9 mouse cellular contexts compared by ENCODE assay signal in genomic region chr4:33242536-33242935, GRCm38 (mm10). TPM values are rescaled to one million over a fixed set of nuclear protein-coding genes. Genes with fewer than 3 reads are reported as not detected.
DNase-seq lines count a peak whose midpoint lies in the region; ATAC-seq lines count a peak whose summit lies in the region.
"Had no signal": no experiment of that assay in that cellular context is flagged by ENCODE, and none has a peak within 500 bp of the region (broad histone marks: within the 10 kb centered on the region; RNA-seq: fewer than 3 reads in every experiment).

No protein-coding gene starts in this region.

- WGBS in hindbrain, embryonic 13.5 days, result 70% methylated on average over 5 of the region's 5 CpGs
- 70% methylated on average over 5 of the region's 5 CpGs for WGBS in hindbrain, embryonic 11.5 days
- WGBS in liver, embryonic 12.5 days (ENCODE audit: insufficient replicate concordance), result 39% methylated on average over 5 of the region's 5 CpGs

- no peak for ATAC-seq in hindbrain, embryonic 13.5 days (ENCODE audit: low FRiP score)
- ATAC-seq in hindbrain, embryonic 11.5 days (ENCODE audit: low FRiP score), result no peak
- ATAC-seq in liver, embryonic 12.5 days, result no peak

- H3K27me3 ChIP-seq in hindbrain, embryonic 13.5 days, result no peaks in the 10 kb centered on the region
- no peaks in the 10 kb centered on the region for H3K27me3 ChIP-seq in hindbrain, embryonic 11.5 days (ENCODE audit: control insufficient read depth, insufficient read depth, low read length)
- H3K27me3 ChIP-seq in liver, embryonic 12.5 days (replicated peaks), result no peaks in the 10 kb centered on the region

- H3K27ac ChIP-seq in hindbrain, embryonic 13.5 days, result 0 out of 2 replicates have a peak overlapping the region, but pooled peaks have one; percentile 18
- H3K27ac ChIP-seq in hindbrain, embryonic 11.5 days (ENCODE audit: low read depth, low read length), result no peak overlapping the region
- H3K27ac ChIP-seq in liver, embryonic 12.5 days, result peak overlapping the region; percentile 64

- no peaks in the 10 kb centered on the region for H3K9me3 ChIP-seq in hindbrain, embryonic 13.5 days
- H3K9me3 ChIP-seq in hindbrain, embryonic 11.5 days (ENCODE audit: control insufficient read depth, low read length), result no peaks in the 10 kb centered on the region
- H3K9me3 ChIP-seq in liver, embryonic 12.5 days (replicated peaks), result no peaks in the 10 kb centered on the region

- no peak for DNase-seq in hindbrain, embryonic 11.5 days (ENCODE audit: low spot score)
- peak; percentile 5 to 13 for DNase-seq in B cell, adult 2 months
- peak; percentile 24 for DNase-seq in T-cell, adult 2 months (ENCODE audit: low spot score)
- no peak for DNase-seq in adipocyte (ENCODE audit: low spot score)
- DNase-seq in frontal cortex, postnatal 14 days (ENCODE audit: low spot score in 2 of 2), result no peak
- DNase-seq in lung, postnatal 14 days, result no peak
- DNase-seq: thymus, postnatal 4 days had no signal

- H3K36me3 ChIP-seq in hindbrain, embryonic 13.5 days, result peaks cover 41% of the 10 kb centered on the region
- peaks cover 5% of the 10 kb centered on the region; the same call in 1 of the 2 replicates for H3K36me3 ChIP-seq in hindbrain, embryonic 11.5 days (ENCODE audit: control insufficient read depth, insufficient read depth, low read length)
- H3K36me3 ChIP-seq in liver, embryonic 12.5 days, result peaks cover 37% of the 10 kb centered on the region

- H3K4me1 ChIP-seq in hindbrain, embryonic 13.5 days (replicated peaks), result peaks cover 26% of the 10 kb centered on the region
- no peaks in the 10 kb centered on the region for H3K4me1 ChIP-seq in hindbrain, embryonic 11.5 days (replicated peaks; ENCODE audit: control insufficient read depth, insufficient read depth, low read length)
- H3K4me1 ChIP-seq in liver, embryonic 12.5 days, result peaks cover 40% of the 10 kb centered on the region

- H3K9ac ChIP-seq in hindbrain, embryonic 13.5 days, result no peak overlapping the region
- H3K9ac ChIP-seq in hindbrain, embryonic 11.5 days (ENCODE audit: low read depth, low read length), result no peak overlapping the region
- no peak overlapping the region for H3K9ac ChIP-seq in liver, embryonic 12.5 days

- no peak overlapping the region for H3K4me2 ChIP-seq in hindbrain, embryonic 13.5 days
- no peak overlapping the region for H3K4me2 ChIP-seq in hindbrain, embryonic 11.5 days (replicated peaks; ENCODE audit: low read depth, low read length)
- H3K4me2 ChIP-seq in liver, embryonic 12.5 days, result 0 out of 2 replicates have a peak overlapping the region, but pooled peaks have one; percentile 7

- H3K4me3 ChIP-seq in hindbrain, embryonic 13.5 days, result no peak overlapping the region
- H3K4me3 ChIP-seq in hindbrain, embryonic 11.5 days (ENCODE audit: low read depth, low read length), result no peak overlapping the region
- H3K4me3 ChIP-seq in liver, embryonic 12.5 days, result no peak overlapping the region

RNA-seq across cellular contexts. Expression of gene Srsf12, which starts 33.7 kb away (rescaled TPM):
- polyA plus RNA-seq in hindbrain, embryonic 13.5 days (2015; fragmentation: Nextera tagmentation; extraction: Ambion mirVana), result 40.9 and 42.1 TPM in 2 replicates
- 10.4 and 12.9 TPM in 2 replicates for polyA plus RNA-seq in hindbrain, embryonic 11.5 days (2014; fragmentation: Nextera tagmentation; extraction: Ambion mirVana)
- polyA plus RNA-seq in liver, embryonic 12.5 days (2016; fragmentation: Nextera tagmentation; extraction: Ambion mirVana), result 0.37 and 0.72 TPM in 2 replicates

RNA-seq across cellular contexts. Expression of gene Pnrc1, which starts 47.4 kb away (rescaled TPM):
- polyA plus RNA-seq in hindbrain, embryonic 13.5 days (2015; fragmentation: Nextera tagmentation; extraction: Ambion mirVana), result 64.9 and 69.5 TPM in 2 replicates
- polyA plus RNA-seq in hindbrain, embryonic 11.5 days (2014; fragmentation: Nextera tagmentation; extraction: Ambion mirVana), result 84.3 and 89.4 TPM in 2 replicates
- 42.6 and 49.5 TPM in 2 replicates for polyA plus RNA-seq in liver, embryonic 12.5 days (2016; fragmentation: Nextera tagmentation; extraction: Ambion mirVana)

RNA-seq across cellular contexts. Expression of gene Pm20d2, which starts 53.0 kb away (rescaled TPM):
- polyA plus RNA-seq in hindbrain, embryonic 13.5 days (2015; fragmentation: Nextera tagmentation; extraction: Ambion mirVana), result 1.3 and 2.4 TPM in 2 replicates
- 0.54 and 1.2 TPM in 2 replicates for polyA plus RNA-seq in hindbrain, embryonic 11.5 days (2014; fragmentation: Nextera tagmentation; extraction: Ambion mirVana)
- 0.49 and 0.60 TPM in 2 replicates for polyA plus RNA-seq in liver, embryonic 12.5 days (2016; fragmentation: Nextera tagmentation; extraction: Ambion mirVana)

Comparison
In these comparisons a context has a peak if more than half of its experiments do, and no peak if none do; other contexts are left out.
1. DNase-seq: peak in B cell, adult 2 months (2 of 2) and T-cell, adult 2 months (single experiment); none in hindbrain, embryonic 11.5 days (single experiment), adipocyte (single experiment), frontal cortex, postnatal 14 days (0 of 2) and lung, postnatal 14 days (single experiment).